Mouse (Mus musculus): Measurements from ENCODE around the gene Asb8. TPM values are rescaled to one million over a fixed set of nuclear protein-coding genes. Genes with fewer than 3 reads are reported as not detected.
A peak's percentile ranks its signal among the peaks of the same experiment; 100 is the strongest.

Gene Asb8
- polyA plus RNA-seq, 1 experiment from 2014 or later, result 66.2 TPM

- Histone ChIP-seq H3K4me3 (replicated peaks; ENCODE audit: low read length) (no peak overlapping the region), H3K27ac (no peak overlapping the region), H3K36me3 (replicated peaks; ENCODE audit: control insufficient read depth, insufficient read depth) (peaks cover 36% of the 10 kb centered on the region), H3K9me3 (ENCODE audit: control insufficient read depth, low read length) (no peaks in the 10 kb centered on the region), H3K4me2 (replicated peaks) (no peak overlapping the region), H3K9ac (no peak overlapping the region), H3K27me3 (ENCODE audit: control insufficient read depth, insufficient read depth, low read length) (no peaks in the 10 kb centered on the region), H3K4me1 (replicated peaks; ENCODE audit: control insufficient read depth, insufficient read depth, low read length) (peaks cover under 1% of the 10 kb centered on the region; the same call in 1 of the 2 replicates)
- DNase-seq (ENCODE audit: low spot score) (no peak), ATAC-seq (ENCODE audit: low FRiP score) (no peak)
- WGBS, result 91% methylated on average over 10 of the region's 10 CpGs
Measured at GRCm38 (mm10) chr15:98114852-98115778, 50.3 kb downstream of the Asb8 start.

- no peak for ATAC-seq (ENCODE audit: low FRiP score)
- 87% methylated on average over 10 of the region's 10 CpGs for WGBS
- no peak overlapping the region for H3K4me3 ChIP-seq (replicated peaks; ENCODE audit: low read length)
- no peaks in the 10 kb centered on the region for H3K27me3 ChIP-seq (ENCODE audit: control insufficient read depth, insufficient read depth, low read length)
- no peak overlapping the region for H3K27ac ChIP-seq
- H3K9ac ChIP-seq, result no peak overlapping the region
- no peak for DNase-seq (ENCODE audit: low spot score)
- H3K4me1 ChIP-seq (replicated peaks; ENCODE audit: control insufficient read depth, insufficient read depth, low read length), result peaks cover 8% of the 10 kb centered on the region
- H3K9me3 ChIP-seq (ENCODE audit: control insufficient read depth, low read length), result no peaks in the 10 kb centered on the region
- no peak overlapping the region for H3K4me2 ChIP-seq (replicated peaks)
- peaks cover 28% of the 10 kb centered on the region for H3K36me3 ChIP-seq (replicated peaks; ENCODE audit: control insufficient read depth, insufficient read depth)
Measured at GRCm38 (mm10) chr15:98114098-98114851, 51.1 kb downstream of the Asb8 start.

- no peak overlapping the region for H3K4me2 ChIP-seq (replicated peaks)
- H3K27ac ChIP-seq, result no peak overlapping the region
- 84% methylated on average over 5 of the region's 5 CpGs for WGBS
- peaks cover 19% of the 10 kb centered on the region for H3K4me1 ChIP-seq (replicated peaks; ENCODE audit: control insufficient read depth, insufficient read depth, low read length)
- no peak overlapping the region for H3K4me3 ChIP-seq (replicated peaks; ENCODE audit: low read length)
- ATAC-seq (ENCODE audit: low FRiP score) (no peak), DNase-seq (ENCODE audit: low spot score) (no peak)
- H3K36me3 ChIP-seq (replicated peaks; ENCODE audit: control insufficient read depth, insufficient read depth), result peaks cover 14% of the 10 kb centered on the region; the same call in 1 of the 2 replicates
- no peak overlapping the region for H3K9ac ChIP-seq
- no peaks in the 10 kb centered on the region for H3K27me3 ChIP-seq (ENCODE audit: control insufficient read depth, insufficient read depth, low read length)
- H3K9me3 ChIP-seq (ENCODE audit: control insufficient read depth, low read length), result no peaks in the 10 kb centered on the region
Measured at GRCm38 (mm10) chr15:98111791-98112190, 53.6 kb downstream of the Asb8 start.

DNA sequence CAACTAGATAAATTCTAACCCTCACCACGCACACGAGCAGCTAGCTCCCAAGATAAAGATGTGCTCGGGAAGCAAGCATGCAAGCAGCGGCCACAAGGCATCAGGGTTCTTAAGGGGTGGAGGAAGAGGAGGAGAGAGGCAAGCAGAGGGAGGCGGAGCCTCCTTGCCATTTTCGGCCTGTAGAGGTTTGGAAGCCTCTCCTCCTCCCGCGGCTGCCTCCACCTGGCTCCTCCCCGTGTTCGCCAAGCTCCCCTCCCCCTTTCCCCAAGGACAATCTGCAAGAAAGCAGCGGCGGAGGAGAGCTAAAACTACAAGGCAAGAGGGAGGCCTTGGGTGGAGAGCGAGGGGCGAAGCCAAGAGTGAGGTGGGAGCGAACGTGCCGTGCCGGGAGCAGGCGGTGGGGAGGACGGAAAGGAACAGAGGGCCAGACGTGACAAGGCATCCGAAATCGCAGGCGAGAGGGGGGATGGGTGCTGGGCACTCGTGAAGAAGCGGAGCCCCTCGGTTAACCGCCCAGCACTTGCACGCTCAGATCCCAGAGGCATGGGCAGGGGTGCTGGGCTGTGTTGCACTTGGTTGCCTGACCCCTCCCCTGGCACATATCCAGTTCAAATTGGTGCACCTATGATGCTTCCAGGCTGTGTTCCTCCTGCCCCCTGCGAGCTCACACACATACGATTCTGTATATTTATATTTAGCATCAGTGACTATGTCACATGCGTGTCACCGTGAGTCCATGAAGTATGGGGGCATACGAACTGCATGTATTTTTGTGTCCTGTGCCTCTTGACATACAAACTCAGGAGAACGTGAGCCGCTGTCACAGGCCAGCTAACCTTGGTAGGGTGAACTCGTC is 56.9 kb downstream of the Asb8 start:
- H3K27ac ChIP-seq, result peak overlapping the region; percentile 86
- H3K9ac ChIP-seq, result peak overlapping the region; percentile 74
- 4% methylated on average over 34 of the region's 37 CpGs for WGBS
- H3K4me2 ChIP-seq (replicated peaks), result peak overlapping the region; percentile 70
- H3K27me3 ChIP-seq (ENCODE audit: control insufficient read depth, insufficient read depth, low read length), result no peaks in the 10 kb centered on the region
- peak; percentile 94 for ATAC-seq (ENCODE audit: low FRiP score)
- H3K4me1 ChIP-seq (replicated peaks; ENCODE audit: control insufficient read depth, insufficient read depth, low read length), result peaks cover 19% of the 10 kb centered on the region
- peak; percentile 78 for DNase-seq (ENCODE audit: low spot score)
- H3K4me3 ChIP-seq (replicated peaks; ENCODE audit: low read length), result peak overlapping the region; percentile 63
- H3K9me3 ChIP-seq (ENCODE audit: control insufficient read depth, low read length), result no peaks in the 10 kb centered on the region
- peaks cover 14% of the 10 kb centered on the region; the same call in 1 of the 2 replicates for H3K36me3 ChIP-seq (replicated peaks; ENCODE audit: control insufficient read depth, insufficient read depth)

DNA sequence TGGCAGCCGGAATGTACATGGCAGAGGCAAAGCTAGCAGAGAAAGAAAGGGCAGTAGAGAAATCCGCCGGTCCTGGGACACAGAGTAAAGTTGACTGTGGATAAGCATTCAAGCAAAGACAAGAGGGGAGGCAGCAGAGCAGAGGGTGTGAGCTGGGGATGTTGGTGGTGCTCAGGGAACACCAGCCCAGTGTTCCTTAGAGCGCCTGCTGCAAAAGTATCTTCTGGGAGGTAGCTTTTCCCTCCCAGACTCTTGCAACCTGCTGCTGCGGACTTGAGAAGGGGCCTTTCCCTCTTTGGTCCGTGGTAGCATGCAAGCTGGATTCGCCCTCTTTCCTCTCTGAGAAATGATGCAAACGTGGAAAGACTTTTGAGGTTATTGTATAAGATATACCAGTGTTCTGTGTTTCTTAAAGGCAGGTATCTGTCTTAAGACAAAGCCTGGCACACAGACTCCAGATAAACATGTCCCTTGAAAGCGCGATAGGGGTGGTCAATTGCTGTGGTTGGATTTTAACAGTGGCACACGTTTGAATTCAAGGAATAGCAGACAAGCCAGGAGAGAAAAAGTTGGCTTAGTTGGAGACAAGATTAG is 57.6 kb downstream of the Asb8 start:
- H3K4me3 ChIP-seq (replicated peaks; ENCODE audit: low read length), result peak overlapping the region; percentile 63
- 39% methylated on average over 11 of the region's 11 CpGs for WGBS
- peak overlapping the region; percentile 74 for H3K9ac ChIP-seq
- peaks cover 19% of the 10 kb centered on the region for H3K4me1 ChIP-seq (replicated peaks; ENCODE audit: control insufficient read depth, insufficient read depth, low read length)
- no peaks in the 10 kb centered on the region for H3K27me3 ChIP-seq (ENCODE audit: control insufficient read depth, insufficient read depth, low read length)
- peak overlapping the region; percentile 86 for H3K27ac ChIP-seq
- peaks cover 8% of the 10 kb centered on the region; the same call in 1 of the 2 replicates for H3K36me3 ChIP-seq (replicated peaks; ENCODE audit: control insufficient read depth, insufficient read depth)
- peak overlapping the region; percentile 70 for H3K4me2 ChIP-seq (replicated peaks)
- DNase-seq (ENCODE audit: low spot score) (no peak), ATAC-seq (ENCODE audit: low FRiP score) (0 out of 2 replicates have a peak, but pooled peaks have one; percentile 10)
- no peaks in the 10 kb centered on the region for H3K9me3 ChIP-seq (ENCODE audit: control insufficient read depth, low read length)

GRCm38 (mm10) chr15:98107230-98107629 is 58.2 kb downstream of the Asb8 start:
- H3K4me3 ChIP-seq (replicated peaks; ENCODE audit: low read length), result no peak overlapping the region; the same call in 1 of the 2 replicates
- peaks cover 19% of the 10 kb centered on the region for H3K4me1 ChIP-seq (replicated peaks; ENCODE audit: control insufficient read depth, insufficient read depth, low read length)
- no peak overlapping the region for H3K27ac ChIP-seq
- no peaks in the 10 kb centered on the region for H3K9me3 ChIP-seq (ENCODE audit: control insufficient read depth, low read length)
- no peak overlapping the region for H3K9ac ChIP-seq
- WGBS, result 84% methylated on average over 6 of the region's 6 CpGs
- DNase-seq (ENCODE audit: low spot score), result no peak
- no peak overlapping the region for H3K4me2 ChIP-seq (replicated peaks)
- peaks cover 3% of the 10 kb centered on the region; the same call in 1 of the 2 replicates for H3K36me3 ChIP-seq (replicated peaks; ENCODE audit: control insufficient read depth, insufficient read depth)
- H3K27me3 ChIP-seq (ENCODE audit: control insufficient read depth, insufficient read depth, low read length), result no peaks in the 10 kb centered on the region
- ATAC-seq (ENCODE audit: low FRiP score), result no peak

GRCm38 (mm10) chr15:98106506-98106905 is 58.9 kb downstream of the Asb8 start:
- Histone ChIP-seq H3K36me3 (replicated peaks; ENCODE audit: control insufficient read depth, insufficient read depth) (no peaks in the 10 kb centered on the region), H3K4me3 (replicated peaks; ENCODE audit: low read length) (no peak overlapping the region), H3K9ac (no peak overlapping the region), H3K4me1 (replicated peaks; ENCODE audit: control insufficient read depth, insufficient read depth, low read length) (peaks cover 19% of the 10 kb centered on the region), H3K4me2 (replicated peaks) (no peak overlapping the region), H3K9me3 (ENCODE audit: control insufficient read depth, low read length) (no peaks in the 10 kb centered on the region), H3K27ac (no peak overlapping the region), H3K27me3 (ENCODE audit: control insufficient read depth, insufficient read depth, low read length) (no peaks in the 10 kb centered on the region)
- ATAC-seq (ENCODE audit: low FRiP score) (no peak), DNase-seq (ENCODE audit: low spot score) (no peak)
- WGBS, result 84% methylated on average over 6 of the region's 6 CpGs

- Histone ChIP-seq H3K27ac (no peak overlapping the region), H3K36me3 (replicated peaks; ENCODE audit: control insufficient read depth, insufficient read depth) (no peaks in the 10 kb centered on the region), H3K4me2 (replicated peaks) (no peak overlapping the region), H3K9me3 (ENCODE audit: control insufficient read depth, low read length) (no peaks in the 10 kb centered on the region), H3K9ac (no peak overlapping the region), H3K27me3 (ENCODE audit: control insufficient read depth, insufficient read depth, low read length) (no peaks in the 10 kb centered on the region), H3K4me1 (replicated peaks; ENCODE audit: control insufficient read depth, insufficient read depth, low read length) (no peaks in the 10 kb centered on the region), H3K4me3 (replicated peaks; ENCODE audit: low read length) (no peak overlapping the region)
- 92% methylated on average over 6 of the region's 6 CpGs for WGBS
- ATAC-seq (ENCODE audit: low FRiP score) (no peak), DNase-seq (ENCODE audit: low spot score) (no peak)
Measured at GRCm38 (mm10) chr15:98102401-98102800, 63.0 kb downstream of the Asb8 start.
